ENCODE assay signal across 7 mouse cellular contexts in genomic region chr15:96474325-96474955, GRCm38 (mm10). TPM values are rescaled to one million over a fixed set of nuclear protein-coding genes. Genes with fewer than 3 reads are reported as not detected.
A peak's percentile ranks its signal among the peaks of the same experiment; 100 is the strongest.
DNase-seq lines count a peak whose midpoint lies in the region; ATAC-seq and TF ChIP-seq lines count a peak whose summit lies in the region.

No protein-coding gene starts in this region.

- no peak for TF ChIP-seq EP300 in stomach, postnatal 0 days (optimal IDR thresholded peaks at IDR 0.05)

- H3K4me1 ChIP-seq in stomach, embryonic 16.5 days (ENCODE audit: control insufficient read depth, insufficient read depth, low read length) = no peaks in the 10 kb centered on the region
- no peaks in the 10 kb centered on the region for H3K4me1 ChIP-seq in stomach, postnatal 0 days (replicated peaks; ENCODE audit: control insufficient read depth, insufficient read depth)

- intact Hi-C loops in heart, postnatal 14 days (cut with DNase I) = loop anchor here (1.0 kb wide), 1 partner anchor 13 kb away; no protein-coding TSS in a partner anchor

- ATAC-seq in stomach, embryonic 16.5 days (ENCODE audit: insufficient read depth, low FRiP score) = peak; percentile 21; the same call in 1 of the 2 replicates
- ATAC-seq in stomach, postnatal 0 days (ENCODE audit: low FRiP score, low TSS enrichment) = no peak

- no peak for DNase-seq in stomach, postnatal 0 days (ENCODE audit: low spot score)
- peak; percentile 33 for DNase-seq in heart, postnatal 14 days
- peak; percentile 72 for DNase-seq in lung, postnatal 10 days
- DNase-seq in cerebellum, adult 9-11 months = no peak
- DNase-seq in thymus, postnatal 10 days (ENCODE audit: low spot score in 2 of 2) = no peak
- no peak for DNase-seq in adrenal gland, postnatal 4 days (ENCODE audit: low spot score in 2 of 2)

- H3K4me3 ChIP-seq in stomach, embryonic 16.5 days (replicated peaks; ENCODE audit: low read length) = no peak overlapping the region
- no peak overlapping the region for H3K4me3 ChIP-seq in stomach, postnatal 0 days (ENCODE audit: low read depth, low read length)

- no peaks in the 10 kb centered on the region for H3K36me3 ChIP-seq in stomach, embryonic 16.5 days (ENCODE audit: control insufficient read depth, insufficient read depth, low read length)
- H3K36me3 ChIP-seq in stomach, postnatal 0 days (ENCODE audit: control insufficient read depth, insufficient read depth, low read length) = no peaks in the 10 kb centered on the region

- H3K9me3 ChIP-seq in stomach, embryonic 16.5 days (replicated peaks; ENCODE audit: control insufficient read depth, low read length) = no peaks in the 10 kb centered on the region
- H3K9me3 ChIP-seq in stomach, postnatal 0 days (ENCODE audit: control insufficient read depth, low read length) = no peaks in the 10 kb centered on the region

- no peak for TF ChIP-seq CTCF in stomach, postnatal 0 days (IDR thresholded peaks at IDR 0.05; ENCODE audit: low read depth)

- H3K27me3 ChIP-seq in stomach, embryonic 16.5 days (ENCODE audit: control insufficient read depth, insufficient read depth, low read length) = no peaks in the 10 kb centered on the region
- H3K27me3 ChIP-seq in stomach, postnatal 0 days (ENCODE audit: control insufficient read depth, insufficient read depth, low read length) = no peaks in the 10 kb centered on the region

- H3K27ac ChIP-seq in stomach, embryonic 16.5 days (ENCODE audit: low read length) = no peak overlapping the region
- H3K27ac ChIP-seq in stomach, postnatal 0 days (replicated peaks) = no peak overlapping the region

- no peak overlapping the region for H3K4me2 ChIP-seq in stomach, embryonic 16.5 days (ENCODE audit: low read depth, low read length)
- H3K4me2 ChIP-seq in stomach, postnatal 0 days (replicated peaks; ENCODE audit: low read depth) = no peak overlapping the region

- 66% methylated on average over 20 of the region's 20 CpGs for WGBS in stomach, embryonic 16.5 days
- WGBS in stomach, postnatal 0 days = 65% methylated on average over 20 of the region's 20 CpGs

- no peak overlapping the region for H3K9ac ChIP-seq in stomach, embryonic 16.5 days (ENCODE audit: low read length)
- no peak overlapping the region for H3K9ac ChIP-seq in stomach, postnatal 0 days (ENCODE audit: low read length)

RNA-seq across cellular contexts. Expression of gene Scaf11, which starts 13.8 kb away (rescaled TPM):
- polyA plus RNA-seq in stomach, embryonic 16.5 days (2015; fragmentation: Nextera tagmentation; extraction: Ambion mirVana) = 70.1 and 73.0 TPM in 2 replicates
- polyA plus RNA-seq in stomach, postnatal 0 days (2015; fragmentation: Nextera tagmentation; extraction: Ambion mirVana) = 44.1 and 47.4 TPM in 2 replicates
- 10 to 100 TPM; 48.8 to 49.6 TPM for total RNA-seq in heart, postnatal 14 days (2021)
- 100 to 1,000 TPM; 105 to 109 TPM for total RNA-seq in adrenal gland, postnatal 4 days (2021)

Comparison
In these comparisons a context has a peak if more than half of its experiments do, and no peak if none do; other contexts are left out.
1. DNase-seq: peak in heart, postnatal 14 days (2 of 2) and lung, postnatal 10 days (single experiment); none in stomach, postnatal 0 days (single experiment), cerebellum, adult 9-11 months (single experiment), thymus, postnatal 10 days (0 of 2) and adrenal gland, postnatal 4 days (0 of 2).